Mouse (Mus musculus) brain, embryonic 14.5 days (tissue): ENCODE results near the gene Cdk14.

ENCODE experiments used
- CTCF ChIP-seq: fragments of 200-500 bp; IDR thresholded peaks from 2 replicates; pipeline ENCODE4 v1.5.1; 2012; ENCODE audit warnings: inconsistent platforms, mild to moderate bottlenecking, moderate library complexity, borderline replicate concordance; ENCODE audit not compliant: insufficient read depth, insufficient read length; ENCODE audit errors: extremely low read depth
- POLR2A ChIP-seq: fragments of 200-500 bp; IDR thresholded peaks from 2 replicates; pipeline ENCODE4 v1.6.1; 2012; ENCODE audit warnings: mild to moderate bottlenecking, inconsistent platforms, borderline replicate concordance; ENCODE audit not compliant: poor library complexity, insufficient read depth, insufficient read length, severe bottlenecking; ENCODE audit errors: extremely low read depth

- TF ChIP-seq CTCF (no peak), POLR2A (no peak)
Measured at GRCm38 (mm10) chr5:5124645-5125044, 295.5 kb downstream of the Cdk14 start.
